Mouse (Mus musculus) lung, embryonic 14.5 days (tissue): Measurements from ENCODE around the gene Pmm2. TPM values are rescaled to one million over a fixed set of nuclear protein-coding genes. Genes with fewer than 3 reads are reported as not detected.

Experiments used
- ATAC-seq: fragments of 200-750 bp; cut with Nextera tagmentation; 2 replicates; pipeline ENCODE4 v1.8.0; 2017; ENCODE audit warnings: mild to moderate bottlenecking, moderate TSS enrichment, moderate library complexity; ENCODE audit not compliant: insufficient read depth
- DNase-seq: peaks from one replicate; pipeline ENCODE4 v3.0.0-alpha.2; 2015
- H3K27ac ChIP-seq: fragments of 300-500 bp; sonication (generic); 2 replicates; pipeline ENCODE4 v1.5.1; 2014; ENCODE audit warnings: low read depth, mild to moderate bottlenecking, moderate library complexity
- H3K27me3 ChIP-seq: fragments of 300-500 bp; sonication (generic); 2 replicates; pipeline ENCODE4 v1.6.1; 2014; ENCODE audit warnings: low read length, control low read depth; ENCODE audit not compliant: insufficient read depth
- H3K36me3 ChIP-seq: fragments of 300-500 bp; sonication (generic); 2 replicates; pipeline ENCODE4 v1.6.1; 2014; ENCODE audit warnings: control low read depth; ENCODE audit not compliant: insufficient read depth
- H3K4me1 ChIP-seq: fragments of 300-500 bp; sonication (generic); 2 replicates; pipeline ENCODE4 v1.6.1; 2014; ENCODE audit warnings: antibody characterized with exemption, control low read depth; ENCODE audit not compliant: insufficient read depth
- H3K4me2 ChIP-seq: fragments of 300-500 bp; sonication (generic); 2 replicates; pipeline ENCODE4 v1.6.1; 2014; ENCODE audit warnings: mild to moderate bottlenecking
- H3K4me3 ChIP-seq: fragments of 300-500 bp; sonication (generic); 2 replicates; pipeline ENCODE4 v1.5.1; 2014; ENCODE audit warnings: low read depth, low read length
- H3K9ac ChIP-seq: fragments of 300-500 bp; sonication (generic); 2 replicates; pipeline ENCODE4 v1.6.1; 2014
- H3K9me3 ChIP-seq: fragments of 300-500 bp; sonication (generic); 2 replicates; pipeline ENCODE4 v1.6.1; 2016; ENCODE audit warnings: low read depth, low read length, control low read depth
- CTCF ChIP-seq: IDR thresholded peaks from 2 replicates; pipeline ENCODE4 v1.5.1; 2016; ENCODE audit warnings: antibody characterized with exemption, low read depth
- WGBS: fragments of 180-500 bp; shearing (Covaris S2); extraction: QIAGEN DNeasy Blood & Tissue Kit; methylation state at CpG from one replicate; pipeline ENCODE4 v1.1.7; 2014; 5-methylcytosine and 5-hydroxymethylcytosine counted together
- polyA plus RNA-seq: library from polyadenylated mRNA; unstranded; fragments of >200 nt; fragmentation: Nextera tagmentation; extraction: Ambion mirVana; gene quantifications from 2 replicates; pipeline ENCODE4 v1.2.1, GENCODE M21; 2014

The Pmm2 gene
- 51.7 and 52.0 TPM in 2 replicates for polyA plus RNA-seq

DNA sequence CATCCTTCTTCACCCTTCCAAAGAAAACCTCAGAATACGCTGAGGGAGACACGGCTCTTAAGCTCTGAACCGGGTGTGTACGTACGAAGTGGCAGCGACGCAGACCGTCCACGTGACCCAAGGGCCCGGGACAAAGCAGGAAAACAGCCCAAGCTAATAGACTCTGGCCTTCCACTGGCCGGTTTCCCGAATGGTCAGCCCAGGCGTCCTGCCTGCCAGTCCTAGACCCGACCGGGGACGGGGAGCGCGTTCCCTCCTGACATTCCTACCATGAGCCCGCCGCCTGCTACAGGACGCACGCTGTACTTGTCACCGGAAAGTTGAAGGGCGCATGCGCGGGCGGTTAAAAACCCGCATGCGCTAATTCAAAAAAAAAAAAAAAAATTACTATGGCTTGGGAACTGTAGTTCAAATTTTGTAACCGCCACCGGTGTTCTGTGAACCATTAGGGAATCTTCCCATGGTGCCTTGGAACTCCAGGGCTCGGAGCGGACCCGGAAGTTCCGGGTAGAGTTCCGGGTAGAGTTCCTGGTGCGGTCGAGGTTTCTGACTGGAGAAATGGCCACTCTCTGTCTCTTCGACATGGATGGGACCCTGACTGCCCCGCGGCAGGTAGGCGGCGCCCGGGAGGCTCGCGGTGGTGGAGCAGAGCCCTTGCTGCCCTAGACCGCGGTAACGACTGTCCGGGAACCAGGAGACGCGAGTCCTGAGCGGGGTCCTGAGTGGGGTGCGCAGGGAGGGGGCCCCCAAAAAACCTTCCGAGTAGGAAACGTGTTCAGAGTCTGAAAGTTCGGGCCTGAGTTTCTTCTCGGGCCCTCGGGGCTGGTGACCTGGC is at the start of gene Pmm2, which contains the start of gene Tmem186:
Gene Pmm2, plus strand, starts transcription at position 458 of the 835 bp plus-strand sequence.
Gene Tmem186, minus strand, starts transcription at position 496 of the 835 bp plus-strand sequence.
- TF ChIP-seq CTCF, result peak; percentile 51
- no peaks in the 10 kb centered on the region for H3K27me3 ChIP-seq
- H3K9me3 ChIP-seq, result no peaks in the 10 kb centered on the region
- DNase-seq, result peak; percentile 95
- peaks cover 32% of the 10 kb centered on the region for H3K36me3 ChIP-seq
- peak within 1 kb of the TSS; percentile 84 for H3K4me3 ChIP-seq
- peak within 1 kb of the TSS; percentile 79 for H3K4me2 ChIP-seq
- peak within 1 kb of the TSS; percentile 66 for H3K9ac ChIP-seq
- peak within 1 kb of the TSS; percentile 90 for H3K27ac ChIP-seq
- WGBS, result under 1% methylated on average over 59 of the region's 59 CpGs
- peaks cover 13% of the 10 kb centered on the region; the same call in 1 of the 2 replicates for H3K4me1 ChIP-seq
- peak; percentile 94 for ATAC-seq

DNA sequence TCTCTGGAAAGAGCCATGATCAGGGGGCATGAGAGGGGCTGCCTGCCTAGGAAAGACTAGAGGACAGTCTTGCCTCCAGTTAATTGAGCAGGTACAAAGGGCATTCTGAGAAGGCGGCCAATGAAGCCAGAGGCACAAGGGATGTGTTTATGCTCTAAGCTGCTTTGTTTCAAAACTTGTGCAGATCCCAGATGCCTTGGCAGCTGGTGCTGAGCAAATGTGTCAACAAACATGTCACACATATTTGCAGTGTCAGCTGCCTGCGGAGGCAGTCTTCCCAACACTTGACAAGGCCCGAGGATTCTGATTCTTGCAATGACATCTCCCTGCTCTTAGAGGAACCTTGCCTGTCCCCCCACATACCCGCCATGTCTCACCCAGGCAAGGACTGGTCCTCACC is 42.1 kb upstream of the Pmm2 start:
- Histone ChIP-seq H3K4me1 (no peaks in the 10 kb centered on the region), H3K36me3 (no peaks in the 10 kb centered on the region), H3K4me2 (no peak overlapping the region), H3K9me3 (no peaks in the 10 kb centered on the region), H3K4me3 (no peak overlapping the region), H3K27me3 (no peaks in the 10 kb centered on the region), H3K9ac (no peak overlapping the region), H3K27ac (no peak overlapping the region)
- TF ChIP-seq CTCF, result no peak
- 47% methylated on average over 4 of the region's 4 CpGs for WGBS
- peak; percentile 26 for DNase-seq
- no peak for ATAC-seq

DNA sequence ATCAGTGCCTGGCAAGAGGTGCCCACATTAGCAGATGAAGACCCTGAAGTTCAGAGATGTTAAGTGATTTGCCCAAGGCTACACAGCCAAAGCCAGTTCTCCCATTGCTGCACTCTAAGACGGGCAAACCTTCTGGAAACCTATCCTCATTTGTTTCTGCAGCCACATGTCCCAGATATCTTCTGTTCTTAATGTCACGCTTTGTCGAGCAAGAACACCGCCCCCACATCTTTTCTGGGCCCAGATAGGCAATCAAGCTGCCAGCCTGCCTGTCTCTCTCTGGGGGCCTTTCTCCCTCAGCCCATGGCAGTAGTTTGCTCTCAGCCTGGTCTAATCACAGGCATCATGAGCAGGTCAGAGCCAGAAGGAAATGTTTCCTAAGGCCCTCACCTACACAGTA is 41.1 kb upstream of the Pmm2 start:
- 72% methylated on average over 4 of the region's 4 CpGs for WGBS

DNA sequence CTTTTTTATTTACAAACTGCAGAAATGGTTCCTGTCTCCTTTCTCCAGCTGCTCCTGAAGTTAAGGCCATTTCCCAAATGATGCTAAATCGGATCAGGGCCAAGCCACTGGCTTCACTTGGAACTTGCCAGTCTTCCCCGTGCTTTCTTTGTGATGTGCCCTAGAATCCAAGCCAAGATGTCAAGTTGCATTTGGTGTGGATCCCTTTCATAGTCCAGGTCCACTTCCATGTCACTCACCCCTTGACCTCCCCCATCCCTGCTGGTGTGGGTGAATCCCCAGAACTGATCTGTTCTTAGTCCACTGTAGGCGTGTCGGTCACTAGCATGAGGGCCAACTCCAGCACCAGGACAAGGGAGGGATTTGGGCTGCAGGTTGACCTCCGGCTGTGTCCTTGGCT is 40.0 kb upstream of the Pmm2 start:
- no peaks in the 10 kb centered on the region for H3K4me1 ChIP-seq
- DNase-seq (no peak), ATAC-seq (no peak)
- H3K36me3 ChIP-seq, result peaks cover 5% of the 10 kb centered on the region; the same call in 1 of the 2 replicates
- H3K27me3 ChIP-seq, result no peaks in the 10 kb centered on the region
- H3K9me3 ChIP-seq, result no peaks in the 10 kb centered on the region
- H3K27ac ChIP-seq, result no peak overlapping the region
- no peak overlapping the region for H3K9ac ChIP-seq
- no peak overlapping the region for H3K4me3 ChIP-seq
- no peak overlapping the region for H3K4me2 ChIP-seq
- TF ChIP-seq CTCF, result no peak
- WGBS, result 85% methylated on average over 5 of the region's 5 CpGs

More for the DNA sequence above, 41.1 kb upstream of the Pmm2 start:
- Histone ChIP-seq H3K36me3 (peaks cover under 1% of the 10 kb centered on the region; the same call in 1 of the 2 replicates), H3K4me3 (no peak overlapping the region), H3K27ac (no peak overlapping the region), H3K4me2 (no peak overlapping the region), H3K27me3 (no peaks in the 10 kb centered on the region), H3K9ac (no peak overlapping the region), H3K9me3 (no peaks in the 10 kb centered on the region), H3K4me1 (no peaks in the 10 kb centered on the region)
- ATAC-seq (no peak), DNase-seq (no peak)
- no peak for TF ChIP-seq CTCF

DNA sequence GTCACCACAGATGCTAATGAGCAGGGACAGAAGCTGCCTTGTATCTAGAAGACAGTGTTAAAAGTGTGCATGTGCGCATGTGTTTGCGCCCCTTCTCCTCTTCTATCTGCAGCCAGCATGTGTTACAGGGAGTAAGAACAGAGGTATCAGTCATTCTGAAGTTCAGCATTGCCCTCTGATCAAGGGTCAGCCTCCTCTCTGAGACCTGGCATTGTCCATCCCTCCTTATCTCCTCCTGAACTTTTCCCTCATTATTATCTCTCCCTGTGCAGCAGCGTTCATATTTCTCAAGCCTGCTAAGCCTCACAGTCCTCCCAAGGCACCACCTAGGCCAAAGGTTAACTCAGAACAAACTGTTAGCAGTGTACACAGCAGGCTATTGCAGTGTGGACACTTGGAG is 33.7 kb upstream of the Pmm2 start:
- 61% methylated on average over 3 of the region's 3 CpGs for WGBS
- no peak for TF ChIP-seq CTCF
- H3K9me3 ChIP-seq, result no peaks in the 10 kb centered on the region
- no peaks in the 10 kb centered on the region for H3K27me3 ChIP-seq
- H3K27ac ChIP-seq, result no peak overlapping the region
- DNase-seq (no peak), ATAC-seq (no peak)
- H3K36me3 ChIP-seq, result peaks cover 5% of the 10 kb centered on the region; the same call in 1 of the 2 replicates
- no peak overlapping the region for H3K9ac ChIP-seq
- H3K4me2 ChIP-seq, result no peak overlapping the region
- no peak overlapping the region for H3K4me3 ChIP-seq
- no peaks in the 10 kb centered on the region for H3K4me1 ChIP-seq

DNA sequence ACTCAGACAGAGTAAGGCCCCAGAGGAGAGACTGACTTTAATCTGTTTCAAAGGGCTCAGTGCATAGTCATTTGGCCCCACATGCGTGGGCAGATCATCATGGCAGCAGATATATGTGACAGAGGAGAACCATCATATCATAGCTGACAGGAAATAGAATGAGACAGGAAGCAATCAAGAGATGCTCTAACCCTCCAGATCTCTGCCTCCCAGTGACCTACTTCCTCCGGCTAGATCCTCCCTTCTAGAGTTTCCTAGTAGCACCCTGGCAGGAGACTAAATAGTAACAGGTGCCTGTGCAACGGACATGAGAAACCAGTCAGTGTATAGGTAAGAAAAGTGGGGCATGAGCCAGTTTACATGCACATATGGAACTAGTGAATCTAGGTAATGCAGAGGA is 27.1 kb upstream of the Pmm2 start:
- no peak overlapping the region for H3K4me2 ChIP-seq
- ATAC-seq, result no peak
- H3K4me1 ChIP-seq, result no peaks in the 10 kb centered on the region
- TF ChIP-seq CTCF, result no peak
- H3K9ac ChIP-seq, result no peak overlapping the region
- WGBS, result 69% methylated on average over 3 of the region's 3 CpGs
- H3K36me3 ChIP-seq, result 0 out of 2 replicates have a peak, but pooled peaks cover 3% of the 10 kb centered on the region
- DNase-seq, result no peak
- no peaks in the 10 kb centered on the region for H3K27me3 ChIP-seq
- no peak overlapping the region for H3K27ac ChIP-seq
- no peak overlapping the region for H3K4me3 ChIP-seq
- no peaks in the 10 kb centered on the region for H3K9me3 ChIP-seq

DNA sequence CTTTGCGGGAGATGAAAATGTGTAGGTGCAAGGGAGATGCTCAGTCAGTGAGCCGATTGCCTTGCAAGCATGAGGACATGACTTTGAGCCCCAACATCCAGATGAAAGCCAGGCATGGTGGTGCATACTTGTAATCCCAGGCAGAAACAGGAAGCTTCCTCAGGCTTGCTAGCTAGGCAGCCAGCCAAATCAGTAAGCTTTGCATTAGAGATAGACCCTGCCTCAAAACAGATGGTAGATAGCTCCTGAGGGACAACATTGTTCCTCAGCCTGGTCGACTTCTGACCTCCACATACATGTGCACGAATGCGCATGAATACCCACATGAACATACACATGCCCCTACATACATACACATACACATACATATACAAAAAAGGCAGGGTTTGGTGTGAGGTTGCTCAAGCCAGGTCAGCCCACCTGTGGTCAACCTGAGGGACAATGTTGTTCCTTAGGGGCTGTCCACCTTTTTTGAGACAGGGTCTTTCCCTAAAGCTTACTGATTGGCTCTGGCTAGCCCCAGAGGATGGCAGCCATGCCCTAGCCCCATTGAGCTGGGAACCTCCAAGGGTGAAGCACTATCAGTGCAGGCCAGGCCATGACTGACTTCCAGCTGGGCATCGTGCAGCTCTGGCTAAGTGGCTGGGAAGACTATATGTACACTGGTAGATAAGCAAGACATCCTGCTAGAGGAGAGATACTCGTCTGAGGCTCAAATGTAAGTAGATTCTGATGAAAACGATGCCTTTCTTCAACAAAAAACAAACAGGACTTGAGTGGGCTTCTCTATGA is 25.1 kb upstream of the Pmm2 start:
- no peak overlapping the region for H3K4me3 ChIP-seq
- no peak for ATAC-seq

More for the DNA sequence above, 25.1 kb upstream of the Pmm2 start:
- Histone ChIP-seq H3K9ac (no peak overlapping the region), H3K9me3 (no peaks in the 10 kb centered on the region), H3K4me1 (no peaks in the 10 kb centered on the region), H3K27ac (no peak overlapping the region), H3K4me2 (no peak overlapping the region), H3K27me3 (no peaks in the 10 kb centered on the region), H3K36me3 (0 out of 2 replicates have a peak, but pooled peaks cover 3% of the 10 kb centered on the region)
- 82% methylated on average over 8 of the region's 8 CpGs for WGBS
- TF ChIP-seq CTCF, result no peak
- no peak for DNase-seq
